Mouse (Mus musculus) lung, adult 2 months (tissue): Measurements from ENCODE around the gene Mon1a.

ENCODE experiments used
- CTCF ChIP-seq: fragments of 200-500 bp; IDR thresholded peaks from 2 replicates; pipeline ENCODE4 v1.5.1; 2011; ENCODE audit warnings: mild to moderate bottlenecking, low read length, control low read depth; ENCODE audit not compliant: insufficient read depth
- POLR2A ChIP-seq: fragments of 200-500 bp; IDR thresholded peaks from 2 replicates; pipeline ENCODE4 v1.6.1; 2011; ENCODE audit warnings: low read depth, mild to moderate bottlenecking, control low read depth, low read length, borderline replicate concordance; ENCODE audit errors: extremely low read depth

- TF ChIP-seq POLR2A (no peak), CTCF (no peak)
Observed at GRCm38 (mm10) chr9:107947241-107948194, 59.6 kb downstream of the Mon1a start.
